Mouse (Mus musculus): ENCODE data around the gene Dennd6a.
"Not testable (repeated sequence)": the region's sequence is repeated elsewhere in the genome, so short reads cannot be mapped to it uniquely, and the experiment has no call there.

DNA sequence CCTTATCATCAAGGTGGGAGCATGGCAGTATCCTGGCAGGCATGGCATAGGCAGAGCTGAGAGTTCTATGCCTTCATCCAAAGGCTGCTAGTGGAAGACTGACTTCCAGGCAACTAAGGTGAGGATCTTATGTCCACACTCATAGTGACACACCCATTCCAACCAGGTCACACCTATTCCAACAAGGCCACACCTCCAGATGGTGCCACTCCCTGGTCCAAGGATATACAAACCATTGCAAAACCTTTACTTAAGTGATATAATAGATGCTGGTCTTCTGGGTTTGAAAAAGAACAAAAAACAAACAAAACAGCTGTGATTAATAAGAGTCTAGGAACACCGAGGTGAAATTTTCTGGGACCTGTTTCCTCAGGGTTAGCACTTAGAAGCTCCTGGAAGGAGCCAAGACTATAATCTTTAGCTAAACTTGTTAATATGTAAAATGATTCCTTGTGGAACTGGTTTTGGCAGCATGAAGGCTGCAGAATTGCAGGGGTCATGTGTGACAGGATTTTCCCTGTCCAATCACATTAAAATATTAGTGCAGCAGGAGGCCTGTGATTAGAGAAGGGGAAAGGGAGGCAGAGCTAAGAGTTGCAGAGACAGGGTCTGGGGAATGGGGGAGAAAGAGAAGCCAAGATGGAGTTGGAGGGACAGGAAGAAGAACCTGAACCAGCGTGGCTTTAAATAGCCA lies 101.0 kb downstream of the Dennd6a start:
- TF ChIP-seq CTCF (IDR thresholded peaks at IDR 0.05; ENCODE audit: low read depth, low read length); POLR2A (IDR thresholded peaks at IDR 0.05; ENCODE audit: insufficient read depth, low read length): not testable (repeated sequence)
